Mouse (Mus musculus): ENCODE data around the gene Arhgap24.
"Not testable (repeated sequence)": the region's sequence is repeated elsewhere in the genome, so short reads cannot be mapped to it uniquely, and the experiment has no call there.

Gene Arhgap24

GRCm38 (mm10) chr5:102875628-102876027 is 394.4 kb downstream of the Arhgap24 start:
- no peak for DNase-seq (ENCODE audit: low spot score in 2 of 2)

- no peak for DNase-seq (ENCODE audit: low spot score in 2 of 2)
Observed at GRCm38 (mm10) chr5:102888482-102889162, 407.4 kb downstream of the Arhgap24 start.

DNA sequence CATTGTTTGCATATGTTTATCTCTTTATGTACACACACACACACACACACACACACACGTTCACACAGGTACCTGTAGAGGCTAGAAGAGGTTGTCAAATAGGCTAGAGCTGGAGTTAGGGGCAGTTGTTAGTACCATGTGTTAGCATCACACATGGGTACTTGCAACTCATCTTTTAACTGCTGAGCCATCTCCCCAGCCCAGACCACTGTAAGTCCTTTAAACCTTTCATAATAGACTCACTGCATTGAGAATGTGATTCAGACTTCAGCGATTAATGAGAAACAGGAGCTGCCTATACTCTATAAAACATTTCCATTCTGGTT is 407.9 kb downstream of the Arhgap24 start:
- DNase-seq (ENCODE audit: low spot score in 2 of 2): no peak

DNA sequence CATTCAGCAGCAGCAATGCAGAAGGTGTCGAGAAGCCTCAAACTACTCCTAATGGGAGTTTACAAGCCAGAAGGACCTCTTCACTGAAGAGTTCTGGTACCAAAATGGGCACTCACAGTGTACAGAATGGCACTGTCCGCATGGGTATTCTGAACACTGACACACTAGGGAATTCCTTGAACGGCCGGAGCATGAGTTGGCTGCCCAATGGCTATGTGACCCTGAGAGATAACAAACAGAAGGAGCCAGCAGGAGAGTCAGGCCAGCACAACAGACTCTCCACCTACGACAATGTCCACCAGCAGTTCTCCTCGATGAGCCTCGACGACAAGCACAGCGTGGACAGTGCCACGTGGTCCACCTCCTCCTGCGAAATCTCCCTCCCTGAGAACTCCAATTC is 411.0 kb downstream of the Arhgap24 start:
- DNase-seq (ENCODE audit: low spot score in 2 of 2): no peak

- DNase-seq (ENCODE audit: low spot score in 2 of 2): no peak
Observed at GRCm38 (mm10) chr5:102898301-102898700, 417.1 kb downstream of the Arhgap24 start.

GRCm38 (mm10) chr5:102899680-102900215 is 418.6 kb downstream of the Arhgap24 start:
- DNase-seq (ENCODE audit: low spot score in 2 of 2): no peak

DNA sequence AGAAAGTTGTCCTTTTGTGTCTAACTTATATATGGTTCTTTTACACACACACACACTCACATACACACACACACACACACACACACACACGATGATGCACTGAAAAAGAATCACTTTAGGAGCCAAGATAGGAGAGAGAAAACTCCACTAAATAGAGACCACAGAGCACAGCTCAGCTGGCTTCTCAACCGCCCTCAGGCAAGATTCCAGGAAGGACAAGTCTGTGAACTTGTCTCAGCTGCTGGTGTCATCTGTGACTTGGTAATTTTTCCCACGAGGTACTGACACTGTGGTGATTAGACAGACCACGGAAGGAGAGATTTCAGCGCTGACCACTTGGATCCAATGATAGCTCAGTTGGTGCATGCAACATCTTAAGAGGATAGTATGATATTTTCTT is 420.0 kb downstream of the Arhgap24 start:
- no peak for DNase-seq (ENCODE audit: low spot score in 2 of 2)

DNA sequence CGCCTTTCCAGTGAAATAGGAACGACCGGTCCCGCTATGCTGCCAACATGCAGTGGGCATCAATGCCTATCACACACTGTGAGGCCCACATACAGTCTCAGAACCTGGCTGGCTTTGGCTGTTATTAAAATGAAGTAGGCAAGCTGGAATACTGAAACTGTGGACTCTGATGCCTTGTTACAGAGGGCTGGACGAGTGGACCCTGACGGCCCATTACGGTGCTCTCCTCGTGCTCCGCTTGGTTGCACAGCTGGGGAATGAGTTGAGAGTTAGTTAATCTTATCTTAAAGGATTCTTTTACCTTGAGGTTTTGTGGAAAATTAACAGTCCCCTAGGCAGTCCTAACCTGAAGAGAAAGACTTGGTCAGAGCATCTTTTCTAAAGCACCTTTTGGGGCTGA is 422.3 kb downstream of the Arhgap24 start:
- DNase-seq (ENCODE audit: low spot score in 2 of 2): no peak

DNA sequence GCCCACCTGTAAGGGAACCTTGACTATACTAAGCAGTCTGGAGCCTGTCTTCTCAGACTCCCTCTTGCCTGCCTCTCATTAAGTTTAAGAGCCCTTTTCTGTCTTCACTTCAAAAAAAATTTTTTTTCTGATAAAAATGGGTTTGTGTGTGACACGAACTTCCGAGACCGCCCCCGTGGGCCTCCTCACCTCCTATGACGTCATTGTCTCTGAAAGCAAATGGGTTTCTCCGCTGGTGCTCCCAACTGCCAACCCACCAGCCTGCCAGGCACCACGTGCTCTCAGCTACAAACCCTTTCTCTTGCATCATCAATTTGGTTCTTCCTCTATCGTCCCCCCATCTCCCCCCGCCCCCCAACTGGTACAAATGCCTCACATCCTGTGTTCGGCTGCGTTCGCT is 422.9 kb downstream of the Arhgap24 start:
- no peak for DNase-seq (ENCODE audit: low spot score in 2 of 2)

DNA sequence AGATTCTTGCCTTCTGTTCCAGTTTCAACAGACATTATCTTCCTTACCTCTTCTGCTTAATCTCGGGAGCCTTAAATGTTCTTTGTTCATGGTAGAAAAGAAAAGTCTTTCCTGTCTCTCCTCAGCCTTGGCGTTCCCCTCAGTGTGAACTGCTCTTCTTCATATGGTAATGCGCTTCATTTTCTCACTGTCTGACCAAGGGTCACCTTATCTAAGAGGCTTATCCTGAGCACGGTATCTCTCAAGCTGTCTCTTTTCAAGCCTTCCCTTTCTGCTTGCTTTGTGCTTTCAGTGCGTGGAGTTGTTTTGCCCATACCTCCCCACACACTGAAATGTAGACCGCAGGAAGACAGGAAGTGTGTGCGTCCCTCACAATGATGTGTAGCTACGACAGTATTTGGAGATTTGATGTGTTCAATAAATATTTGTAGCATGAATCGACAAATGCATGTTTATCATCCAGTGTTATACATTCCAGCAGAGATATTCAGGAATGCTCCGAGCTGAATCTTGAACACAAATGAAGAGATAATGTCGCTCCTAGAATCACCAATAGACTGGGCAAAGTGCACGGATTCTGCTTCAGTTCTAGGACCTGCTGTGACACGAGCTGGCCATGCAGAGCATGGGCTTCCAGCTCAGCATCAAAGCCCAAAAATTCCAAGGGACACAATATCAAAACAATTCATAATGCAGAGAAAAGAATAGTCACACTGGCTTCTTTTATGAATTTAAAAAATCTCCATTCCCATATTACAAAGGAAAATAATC is 424.4 kb downstream of the Arhgap24 start:
- DNase-seq (ENCODE audit: low spot score in 2 of 2): no peak

DNA sequence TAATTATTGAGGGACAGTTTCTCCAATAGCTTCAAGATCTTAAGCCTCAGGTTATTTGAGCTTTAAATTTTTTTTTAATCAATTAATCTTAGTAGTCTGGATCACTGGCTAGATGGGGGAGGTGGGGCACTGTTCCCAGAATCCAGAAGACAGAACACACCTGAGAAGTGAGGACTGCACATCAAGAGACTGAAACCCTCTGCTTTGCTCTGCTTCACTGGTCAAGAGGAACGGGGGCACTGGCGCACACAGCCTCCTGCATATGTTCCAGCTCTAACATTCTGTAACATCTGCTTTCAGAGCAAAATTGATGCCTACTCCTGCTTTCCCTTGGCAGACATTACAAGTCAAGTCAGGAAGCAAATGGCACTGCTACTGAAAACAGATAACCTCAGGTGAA is 439.0 kb downstream of the Arhgap24 start:
- no peak for DNase-seq (ENCODE audit: low spot score in 2 of 2)

- no peak for DNase-seq (ENCODE audit: low spot score in 2 of 2)
Observed at GRCm38 (mm10) chr5:102926786-102927185, 445.6 kb downstream of the Arhgap24 start.

- no peak for DNase-seq (ENCODE audit: low spot score in 2 of 2)
Observed at GRCm38 (mm10) chr5:102930161-102930560, 449.0 kb downstream of the Arhgap24 start.

DNA sequence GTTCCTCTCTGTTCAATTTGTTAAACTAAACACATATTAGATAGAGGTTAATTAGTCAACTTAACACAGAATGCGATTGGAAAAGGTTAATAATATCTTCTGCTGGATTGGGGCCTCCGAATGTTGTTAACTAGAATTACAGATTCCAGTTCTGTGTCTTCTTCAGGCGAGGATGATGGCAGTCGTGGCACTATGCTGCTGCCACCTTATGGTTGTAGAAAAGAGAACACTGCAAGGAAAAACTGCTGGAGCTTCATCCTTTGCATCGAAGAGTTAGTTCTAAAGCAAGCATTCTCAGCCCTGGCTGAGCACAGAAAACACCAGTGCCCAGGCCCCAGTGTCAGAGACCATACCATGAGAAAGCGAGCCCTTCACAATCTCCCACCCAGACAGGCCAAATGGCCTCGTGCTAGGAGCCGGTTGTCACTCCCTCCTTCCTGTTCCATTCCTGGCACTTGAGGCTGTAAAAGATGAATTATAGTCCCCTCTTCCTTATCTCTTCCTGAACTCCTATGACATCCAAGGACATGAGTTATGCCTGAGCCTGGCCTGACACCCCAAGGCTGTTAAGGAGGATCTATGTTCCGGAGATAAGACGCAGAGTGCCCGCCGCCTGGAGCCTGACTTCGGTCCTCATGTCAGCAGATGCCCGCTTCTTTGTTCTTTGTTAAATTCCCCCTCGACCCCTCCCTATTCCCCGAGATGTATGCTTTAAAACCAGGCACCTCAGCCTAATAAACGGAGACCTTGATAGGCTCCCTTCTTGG is 462.9 kb downstream of the Arhgap24 start:
- DNase-seq (ENCODE audit: low spot score in 2 of 2): not testable (repeated sequence)

GRCm38 (mm10) chr5:102946625-102947024 is 465.4 kb downstream of the Arhgap24 start:
- no peak for DNase-seq (ENCODE audit: low spot score in 2 of 2)

- no peak for DNase-seq (ENCODE audit: low spot score in 2 of 2)
Observed at GRCm38 (mm10) chr5:102947061-102947711, 466.0 kb downstream of the Arhgap24 start.

Measured in urinary bladder, postnatal 4 days (tissue).